Mouse (Mus musculus) gastrocnemius, postnatal 14 days (tissue): ENCODE data around the gene Gata3. TPM values are rescaled to one million over a fixed set of nuclear protein-coding genes. Genes with fewer than 3 reads are reported as not detected.

Experiments
- total RNA-seq, 2 experiments: library from RNA; stranded (reverse); gene quantifications; 2 replicates each; pipeline ENCODE4 v1.2.3; 2021

Gata3 gene
- total RNA-seq, 2 experiments from 2014 or later = 0.31 to 0.55 TPM

Other genes starting within 250 kb of the Gata3 start
- gene 4930412O13Rik, start 8.8 kb downstream of the Gata3 start, total RNA-seq = not detected
- not detected for gene 9230102O04Rik, start 494 bp downstream of the Gata3 start, total RNA-seq
- 1 to 10 TPM; 6.0 to 6.6 TPM for gene Taf3, start 158.6 kb upstream of the Gata3 start, total RNA-seq
- 100 to 1,000 TPM; 725 to 812 TPM for gene Atp5c1, start 190.5 kb upstream of the Gata3 start, total RNA-seq
- 1 to 10 TPM; 4.8 to 5.1 TPM for gene Kin, start 190.6 kb upstream of the Gata3 start, total RNA-seq
- under 1 TPM; 0.40 to 0.74 TPM for gene Itih2, start 241.4 kb upstream of the Gata3 start, total RNA-seq